Mouse (Mus musculus) midbrain, embryonic 16.5 days (tissue): ENCODE results near the gene 0610040J01Rik. TPM values are rescaled to one million over a fixed set of nuclear protein-coding genes. Genes with fewer than 3 reads are reported as not detected.

ENCODE experiments used
- ATAC-seq: fragments of 200-750 bp; cut with Nextera tagmentation; 2 replicates; pipeline ENCODE4 v1.8.0; 2017; ENCODE audit warnings: moderate TSS enrichment
- H3K27ac ChIP-seq: fragments of 300-500 bp; sonication (generic); 2 replicates; pipeline ENCODE4 v1.5.1; 2014; ENCODE audit warnings: mild to moderate bottlenecking, low read length, mixed read lengths
- H3K27me3 ChIP-seq: fragments of 300-500 bp; sonication (generic); 2 replicates; pipeline ENCODE4 v1.6.1; 2014; ENCODE audit warnings: low read depth, low read length, mixed read lengths; ENCODE audit not compliant: control insufficient read depth, insufficient read depth
- H3K36me3 ChIP-seq: fragments of 300-500 bp; sonication (generic); 2 replicates; pipeline ENCODE4 v1.6.1; 2014; ENCODE audit warnings: mild to moderate bottlenecking, low read length, moderate library complexity, mixed read lengths; ENCODE audit not compliant: control insufficient read depth, insufficient read depth
- H3K4me1 ChIP-seq: fragments of 300-500 bp; sonication (generic); 2 replicates; pipeline ENCODE4 v1.6.1; 2014; ENCODE audit warnings: mild to moderate bottlenecking, low read length, mixed read lengths; ENCODE audit not compliant: control insufficient read depth, insufficient read depth
- H3K4me2 ChIP-seq: fragments of 300-500 bp; sonication (generic); 2 replicates; pipeline ENCODE4 v1.6.1; 2014; ENCODE audit warnings: mild to moderate bottlenecking, low read length, mixed read lengths
- H3K4me3 ChIP-seq: fragments of 300-500 bp; sonication (generic); 2 replicates; pipeline ENCODE4 v1.5.1; 2014; ENCODE audit warnings: low read depth, mild to moderate bottlenecking, low read length, moderate library complexity, mixed read lengths
- H3K9ac ChIP-seq: fragments of 300-500 bp; sonication (generic); 2 replicates; pipeline ENCODE4 v1.6.1; 2014; ENCODE audit warnings: low read depth, low read length, mixed read lengths
- H3K9me3 ChIP-seq: fragments of 300-500 bp; sonication (generic); replicated peaks from 2 replicates; pipeline ENCODE4 v1.6.1; 2014; ENCODE audit warnings: mild to moderate bottlenecking, low read length, mixed read lengths; ENCODE audit not compliant: control insufficient read depth, poor library complexity, severe bottlenecking
- WGBS: fragments of 180-500 bp; shearing (Covaris S2); extraction: QIAGEN DNeasy Blood & Tissue Kit; methylation state at CpG from one replicate; pipeline ENCODE4 v1.1.7; 2014; 5-methylcytosine and 5-hydroxymethylcytosine counted together
- polyA plus RNA-seq: library from polyadenylated mRNA; unstranded; fragments of >200 nt; fragmentation: Nextera tagmentation; extraction: Ambion mirVana; gene quantifications from 2 replicates; pipeline ENCODE4 v1.2.1, GENCODE M21; 2015

Gene 0610040J01Rik
- polyA plus RNA-seq, 1 experiment from 2014 or later, result 3.2 TPM

DNA sequence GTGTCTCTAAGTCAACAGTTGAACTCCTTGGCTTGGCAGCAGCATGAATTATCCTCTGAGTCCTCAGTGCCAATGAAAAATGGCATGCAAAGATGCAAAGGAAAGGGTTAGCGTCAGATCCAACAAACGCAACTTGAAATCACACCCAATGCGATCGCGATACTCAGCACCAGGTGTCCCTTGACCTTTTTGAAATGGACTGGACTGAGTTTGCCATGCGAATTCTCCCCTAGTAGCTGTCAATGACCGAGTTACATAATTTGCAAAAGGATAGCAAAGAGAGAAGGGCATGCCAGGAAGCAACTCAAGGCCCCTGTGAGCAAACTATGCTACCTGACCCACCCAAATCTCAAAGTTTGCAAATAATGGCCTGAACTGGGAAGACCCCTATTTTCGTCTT is 34.9 kb downstream of the 0610040J01Rik start:
- Histone ChIP-seq H3K36me3 (no peaks in the 10 kb centered on the region), H3K4me3 (no peak overlapping the region), H3K27ac (no peak overlapping the region), H3K9ac (no peak overlapping the region), H3K9me3 (no peaks in the 10 kb centered on the region), H3K4me2 (no peak overlapping the region), H3K27me3 (no peaks in the 10 kb centered on the region), H3K4me1 (no peaks in the 10 kb centered on the region)
- 98% methylated on average over 8 of the region's 8 CpGs for WGBS
- no peak for ATAC-seq

DNA sequence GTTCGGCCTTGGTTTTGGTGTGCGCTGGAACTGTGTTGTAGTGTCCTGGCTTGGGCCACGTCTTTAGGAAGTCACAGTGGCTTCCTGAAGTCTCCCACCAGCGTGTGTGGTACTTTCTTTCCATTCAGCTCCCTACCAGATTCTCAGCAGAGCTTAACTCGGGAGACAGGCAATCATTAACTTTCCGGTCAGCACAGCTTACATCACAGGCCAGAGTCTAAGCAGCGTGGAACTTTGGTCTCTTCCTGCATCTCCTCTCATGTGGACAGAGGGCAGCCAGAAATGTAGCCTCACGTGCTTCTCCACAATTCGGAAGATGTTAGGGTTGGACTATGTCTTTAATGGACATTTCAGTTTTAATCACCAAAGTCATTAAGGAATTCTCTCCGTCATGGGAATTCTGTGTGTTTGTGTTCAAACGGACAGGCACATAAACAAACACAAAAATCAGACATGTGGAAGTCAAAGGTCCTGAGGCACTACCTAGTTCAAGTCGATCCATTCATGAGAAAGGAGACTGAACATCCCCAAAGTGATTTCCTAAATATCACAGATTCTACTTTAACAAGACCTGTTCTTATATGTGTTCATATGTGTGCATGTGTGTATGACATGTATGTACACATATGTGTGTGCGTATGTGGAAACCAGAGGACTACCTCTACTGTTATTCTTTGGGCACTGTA is 35.5 kb downstream of the 0610040J01Rik start:
- Histone ChIP-seq H3K4me2 (no peak overlapping the region), H3K36me3 (no peaks in the 10 kb centered on the region), H3K27ac (no peak overlapping the region), H3K9me3 (no peaks in the 10 kb centered on the region), H3K4me3 (no peak overlapping the region), H3K4me1 (no peaks in the 10 kb centered on the region), H3K27me3 (no peaks in the 10 kb centered on the region), H3K9ac (no peak overlapping the region)
- 93% methylated on average over 13 of the region's 13 CpGs for WGBS
- no peak for ATAC-seq

DNA sequence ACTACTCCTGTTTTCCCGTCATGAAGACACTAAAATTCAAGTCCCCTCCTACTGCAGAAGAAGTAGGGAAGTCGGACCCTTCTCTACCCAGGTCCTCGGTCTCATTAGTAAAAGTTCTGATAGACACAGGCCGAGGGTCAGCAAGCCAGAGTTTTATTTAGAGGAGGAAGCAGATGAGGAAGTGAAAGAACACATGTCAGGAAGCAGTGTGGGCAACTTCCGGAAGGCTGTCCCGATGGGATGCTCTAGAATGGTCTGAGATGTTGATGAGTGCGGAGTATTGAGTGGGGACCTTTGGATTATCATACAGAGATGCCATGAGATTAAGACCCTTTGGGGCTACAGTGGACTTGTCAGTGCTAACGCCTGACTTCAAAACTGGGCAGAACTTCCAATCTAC is 46.7 kb downstream of the 0610040J01Rik start:
- H3K9ac ChIP-seq, result no peak overlapping the region
- H3K9me3 ChIP-seq, result no peaks in the 10 kb centered on the region
- H3K4me3 ChIP-seq, result no peak overlapping the region
- H3K4me2 ChIP-seq, result no peak overlapping the region
- H3K36me3 ChIP-seq, result no peaks in the 10 kb centered on the region
- H3K4me1 ChIP-seq, result no peaks in the 10 kb centered on the region
- ATAC-seq, result no peak
- no peaks in the 10 kb centered on the region for H3K27me3 ChIP-seq
- H3K27ac ChIP-seq, result no peak overlapping the region
- 90% methylated on average over 8 of the region's 8 CpGs for WGBS

DNA sequence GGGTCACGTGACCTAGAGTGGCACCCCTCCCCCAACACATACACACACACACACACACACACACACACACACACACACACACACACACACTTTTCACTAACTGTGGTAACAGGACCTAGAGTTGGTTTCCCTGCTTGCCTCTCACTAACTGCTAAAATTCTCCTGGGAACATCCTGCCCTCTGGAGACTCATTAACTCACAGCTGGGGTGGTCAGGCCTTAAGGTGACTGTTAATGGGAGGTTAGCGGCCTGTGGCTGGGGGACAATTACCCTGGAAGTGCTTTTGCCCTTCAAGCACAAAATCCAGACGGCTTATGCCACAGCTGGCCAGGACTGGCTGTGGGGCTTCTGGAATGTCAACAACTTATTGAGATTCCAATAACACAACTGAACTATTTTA is 55.3 kb downstream of the 0610040J01Rik start:
- Histone ChIP-seq H3K4me1 (peaks cover 7% of the 10 kb centered on the region; the same call in 1 of the 2 replicates), H3K27me3 (no peaks in the 10 kb centered on the region), H3K36me3 (no peaks in the 10 kb centered on the region), H3K9me3 (no peaks in the 10 kb centered on the region), H3K27ac (no peak overlapping the region), H3K4me3 (no peak overlapping the region), H3K9ac (no peak overlapping the region), H3K4me2 (no peak overlapping the region)
- no peak for ATAC-seq
- WGBS, result 28% methylated on average over 3 of the region's 3 CpGs

DNA sequence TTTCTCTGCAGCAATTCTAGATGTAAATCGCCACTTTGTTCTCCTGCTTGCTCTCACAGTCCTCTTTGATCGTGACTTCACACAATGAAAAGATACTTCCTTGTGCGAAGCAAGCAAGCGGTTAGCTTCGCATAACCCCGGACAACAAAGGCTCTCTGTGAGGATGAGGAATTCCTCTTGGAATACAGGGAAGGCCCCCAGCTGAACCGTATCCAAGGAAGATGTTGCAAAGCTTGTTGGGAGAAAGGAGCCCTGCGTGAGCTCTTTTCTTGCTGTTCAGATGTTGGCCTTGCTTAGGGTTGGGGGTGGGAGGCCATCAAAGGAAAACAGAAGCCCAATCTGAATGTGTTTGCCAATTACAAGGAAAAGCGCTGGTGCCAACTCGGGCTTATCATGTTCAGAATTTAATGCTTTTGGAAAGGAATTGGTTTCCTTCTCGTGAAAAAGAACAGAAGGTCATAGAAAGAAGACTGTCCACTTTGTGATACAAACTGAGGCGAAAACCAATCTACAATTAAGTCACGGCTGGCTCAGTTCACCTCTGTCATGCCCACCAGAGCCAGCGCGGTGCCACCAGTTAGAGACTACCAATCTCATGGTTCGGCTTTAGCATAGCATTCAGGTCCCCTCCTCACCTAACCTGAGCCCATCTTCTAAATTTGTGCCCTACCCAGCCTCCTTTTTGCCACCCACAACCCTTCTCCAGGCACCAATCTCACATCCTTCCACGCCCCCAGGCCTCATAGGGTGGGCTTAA is 60.2 kb downstream of the 0610040J01Rik start:
- H3K9ac ChIP-seq, result no peak overlapping the region
- WGBS, result 26% methylated on average over 17 of the region's 17 CpGs
- no peaks in the 10 kb centered on the region for H3K9me3 ChIP-seq
- no peaks in the 10 kb centered on the region for H3K36me3 ChIP-seq
- no peak overlapping the region for H3K4me2 ChIP-seq
- H3K4me3 ChIP-seq, result no peak overlapping the region
- peak overlapping the region; percentile 29; the same call in 1 of the 2 replicates for H3K27ac ChIP-seq
- H3K27me3 ChIP-seq, result no peaks in the 10 kb centered on the region
- ATAC-seq, result peak; percentile 84
- peaks cover 7% of the 10 kb centered on the region; the same call in 1 of the 2 replicates for H3K4me1 ChIP-seq

- no peaks in the 10 kb centered on the region for H3K27me3 ChIP-seq
- no peak overlapping the region for H3K4me3 ChIP-seq
- peaks cover 10% of the 10 kb centered on the region; the same call in 1 of the 2 replicates for H3K4me1 ChIP-seq
- 67% methylated on average over 16 of the region's 16 CpGs for WGBS
- H3K9me3 ChIP-seq, result no peaks in the 10 kb centered on the region
- H3K36me3 ChIP-seq, result no peaks in the 10 kb centered on the region
- H3K9ac ChIP-seq, result no peak overlapping the region
- H3K4me2 ChIP-seq, result no peak overlapping the region
- ATAC-seq, result no peak
- no peak overlapping the region for H3K27ac ChIP-seq
Measured at GRCm38 (mm10) chr5:63874880-63875279, 62.7 kb downstream of the 0610040J01Rik start.

- no peak overlapping the region for H3K9ac ChIP-seq
- no peaks in the 10 kb centered on the region for H3K9me3 ChIP-seq
- no peaks in the 10 kb centered on the region for H3K36me3 ChIP-seq
- ATAC-seq, result no peak
- H3K4me1 ChIP-seq, result peaks cover 10% of the 10 kb centered on the region; the same call in 1 of the 2 replicates
- no peak overlapping the region for H3K27ac ChIP-seq
- no peak overlapping the region for H3K4me3 ChIP-seq
- H3K4me2 ChIP-seq, result no peak overlapping the region
- H3K27me3 ChIP-seq, result no peaks in the 10 kb centered on the region
- WGBS, result 90% methylated on average over 4 of the region's 4 CpGs
Measured at GRCm38 (mm10) chr5:63876081-63876480, 63.9 kb downstream of the 0610040J01Rik start.

DNA sequence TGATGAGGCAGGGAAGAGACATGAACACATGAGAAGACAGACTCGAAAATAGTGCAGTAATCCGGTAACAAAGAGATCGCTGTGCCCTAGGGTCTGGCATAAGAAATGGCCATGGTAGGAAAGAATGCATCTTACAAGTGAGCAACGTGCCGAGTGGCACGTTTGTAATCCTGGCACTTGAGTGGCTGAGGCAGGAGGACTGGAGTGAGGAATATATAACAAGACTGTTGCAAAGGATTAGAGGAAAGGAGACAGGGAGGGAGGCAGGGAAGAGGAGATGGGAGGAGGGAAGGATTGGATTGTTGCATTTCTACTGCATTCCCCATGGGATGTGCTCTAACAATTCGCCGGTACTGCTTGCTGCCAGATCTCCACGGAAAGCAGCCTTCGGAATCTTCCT is 66.9 kb downstream of the 0610040J01Rik start:
- Histone ChIP-seq H3K27ac (no peak overlapping the region), H3K9me3 (no peaks in the 10 kb centered on the region), H3K4me1 (peaks cover 3% of the 10 kb centered on the region; the same call in 1 of the 2 replicates), H3K4me2 (no peak overlapping the region), H3K9ac (no peak overlapping the region), H3K4me3 (no peak overlapping the region), H3K27me3 (no peaks in the 10 kb centered on the region), H3K36me3 (no peaks in the 10 kb centered on the region)
- peak; percentile 40; the same call in 1 of the 2 replicates for ATAC-seq
- WGBS, result 47% methylated on average over 10 of the region's 10 CpGs

- H3K4me1 ChIP-seq, result no peaks in the 10 kb centered on the region
- no peaks in the 10 kb centered on the region for H3K9me3 ChIP-seq
- H3K4me3 ChIP-seq, result no peak overlapping the region
- H3K4me2 ChIP-seq, result no peak overlapping the region
- H3K36me3 ChIP-seq, result no peaks in the 10 kb centered on the region
- H3K9ac ChIP-seq, result no peak overlapping the region
- WGBS, result 88% methylated on average over 5 of the region's 5 CpGs
- ATAC-seq, result no peak
- H3K27me3 ChIP-seq, result no peaks in the 10 kb centered on the region
- no peak overlapping the region for H3K27ac ChIP-seq
Measured at GRCm38 (mm10) chr5:63886292-63886691, 74.1 kb downstream of the 0610040J01Rik start.
